Mouse (Mus musculus) spleen, adult 2 months (tissue): Measurements from ENCODE around the gene Gm17660. TPM values are rescaled to one million over a fixed set of nuclear protein-coding genes. Genes with fewer than 3 reads are reported as not detected.
A peak's percentile ranks its signal among the peaks of the same experiment; 100 is the strongest.

Experiments used
- DNase-seq, 2 experiments: peaks; one replicate each; pipeline versions ENCODE4 v3.0.0 to v3.0.0-alpha.2; 2012 to 2021; ENCODE audit warnings: low spot score in 2 of 2, low read depth in 1 of 2
- H3K27ac ChIP-seq: fragments of 200-500 bp; 2 replicates; pipeline ENCODE4 v1.5.1; 2012; ENCODE audit warnings: low read length, inconsistent platforms; ENCODE audit not compliant: insufficient read depth
- H3K27me3 ChIP-seq: fragments of 200-500 bp; 2 replicates; pipeline ENCODE4 v1.6.1; 2012; ENCODE audit warnings: mild to moderate bottlenecking, moderate library complexity, low read length, inconsistent platforms; ENCODE audit not compliant: control insufficient read depth, insufficient read depth
- H3K36me3 ChIP-seq: fragments of 200-500 bp; 2 replicates; pipeline ENCODE4 v1.6.1; 2012; ENCODE audit warnings: mild to moderate bottlenecking, low read length, inconsistent platforms; ENCODE audit not compliant: control insufficient read depth, insufficient read depth
- H3K4me1 ChIP-seq: fragments of 200-500 bp; 2 replicates; pipeline ENCODE4 v1.6.1; 2011; ENCODE audit warnings: inconsistent platforms; ENCODE audit not compliant: control insufficient read depth, insufficient read depth, insufficient read length
- H3K4me3 ChIP-seq: fragments of 200-500 bp; 2 replicates; pipeline ENCODE4 v1.5.1; 2011; ENCODE audit warnings: mild to moderate bottlenecking, inconsistent platforms; ENCODE audit not compliant: insufficient read depth, insufficient read length; ENCODE audit errors: extremely low read depth
- CTCF ChIP-seq: fragments of 200-500 bp; IDR thresholded peaks from 2 replicates; pipeline ENCODE4 v1.5.1; 2011; ENCODE audit warnings: mild to moderate bottlenecking, inconsistent platforms; ENCODE audit not compliant: insufficient read depth, insufficient read length, insufficient replicate concordance; ENCODE audit errors: extremely low read depth
- POLR2A ChIP-seq: fragments of 200-500 bp; IDR thresholded peaks from 2 replicates; pipeline ENCODE4 v1.6.1; 2011; ENCODE audit warnings: low read depth, low read length, inconsistent platforms
- WGBS: fragments of 180-500 bp; shearing (Covaris S2); methylation state at CpG from one replicate; pipeline ENCODE4 v1.1.7; 2018; 5-methylcytosine and 5-hydroxymethylcytosine counted together
- polyA plus RNA-seq: library from polyadenylated mRNA; depleted of rRNA; stranded (reverse); fragments of >200 nt; gene quantifications from 2 replicates; pipeline ENCODE4 v1.2.3, GENCODE M21; 2012

Gm17660 gene
- polyA plus RNA-seq, 1 experiment, result not detected

GRCm38 (mm10) chr5:104080736-104081135 is 3.3 kb upstream of the Gm17660 start:
- H3K27ac ChIP-seq, result no peak overlapping the region
- DNase-seq, result no peak
- no peaks in the 10 kb centered on the region for H3K27me3 ChIP-seq
- WGBS, result 71% methylated on average over 6 of the region's 6 CpGs
- H3K36me3 ChIP-seq, result no peaks in the 10 kb centered on the region
- H3K4me1 ChIP-seq, result no peaks in the 10 kb centered on the region
- no peak overlapping the region for H3K4me3 ChIP-seq
- TF ChIP-seq CTCF (no peak), POLR2A (no peak)

GRCm38 (mm10) chr5:104076361-104076760 is 1.0 kb downstream of the Gm17660 start:
- WGBS, result 42% methylated on average over 10 of the region's 10 CpGs
- Histone ChIP-seq H3K27me3 (no peaks in the 10 kb centered on the region), H3K36me3 (no peaks in the 10 kb centered on the region), H3K27ac (no peak overlapping the region), H3K4me1 (no peaks in the 10 kb centered on the region), H3K4me3 (no peak overlapping the region)
- TF ChIP-seq CTCF, result no peak
- TF ChIP-seq POLR2A, result no peak
- no peak for DNase-seq

GRCm38 (mm10) chr5:104074388-104074787 is 3.0 kb downstream of the Gm17660 start:
- Histone ChIP-seq H3K36me3 (no peaks in the 10 kb centered on the region), H3K4me3 (no peak overlapping the region), H3K27me3 (no peaks in the 10 kb centered on the region), H3K27ac (no peak overlapping the region), H3K4me1 (no peaks in the 10 kb centered on the region)
- peak; percentile 82 for TF ChIP-seq CTCF
- TF ChIP-seq POLR2A, result no peak
- 23% methylated on average over 12 of the region's 12 CpGs for WGBS
- peak in 1 of 2 experiments; percentile 38 for DNase-seq

GRCm38 (mm10) chr5:104073602-104074001 is 3.8 kb downstream of the Gm17660 start:
- 92% methylated on average over 5 of the region's 5 CpGs for WGBS
- TF ChIP-seq CTCF (no peak), POLR2A (no peak)
- H3K36me3 ChIP-seq, result no peaks in the 10 kb centered on the region
- H3K27me3 ChIP-seq, result no peaks in the 10 kb centered on the region
- H3K27ac ChIP-seq, result no peak overlapping the region
- DNase-seq, result no peak
- no peaks in the 10 kb centered on the region for H3K4me1 ChIP-seq
- no peak overlapping the region for H3K4me3 ChIP-seq

GRCm38 (mm10) chr5:104072272-104072886 is 5.0 kb downstream of the Gm17660 start:
- H3K27ac ChIP-seq, result no peak overlapping the region
- no peaks in the 10 kb centered on the region for H3K27me3 ChIP-seq
- no peak overlapping the region for H3K4me3 ChIP-seq
- TF ChIP-seq POLR2A (no peak), CTCF (no peak)
- DNase-seq, result no peak
- 57% methylated on average over 7 of the region's 8 CpGs for WGBS
- H3K36me3 ChIP-seq, result no peaks in the 10 kb centered on the region
- no peaks in the 10 kb centered on the region for H3K4me1 ChIP-seq

DNA sequence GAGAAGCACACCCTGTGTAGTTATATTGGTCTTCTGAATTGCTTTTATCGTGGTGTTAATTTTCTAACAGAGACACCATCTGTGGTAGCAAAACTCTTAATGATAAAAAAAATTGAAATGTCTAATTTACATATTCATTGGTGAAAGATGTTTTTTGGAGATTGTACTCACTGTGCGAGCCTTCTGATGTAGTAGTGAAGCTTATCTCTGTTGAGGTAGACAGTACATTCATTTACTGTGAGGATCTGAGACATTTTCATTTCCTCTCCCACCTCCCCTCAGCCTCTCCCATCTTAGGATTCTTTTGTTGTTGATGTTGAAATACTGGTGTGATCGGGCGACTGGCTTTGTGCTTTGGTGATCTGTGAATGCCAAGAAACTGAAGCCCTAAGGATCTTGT is 6.4 kb downstream of the Gm17660 start:
- WGBS, result 76% methylated on average over 4 of the region's 4 CpGs
- H3K4me1 ChIP-seq, result no peaks in the 10 kb centered on the region
- no peaks in the 10 kb centered on the region for H3K36me3 ChIP-seq
- no peak for DNase-seq
- no peak overlapping the region for H3K4me3 ChIP-seq
- no peak for TF ChIP-seq CTCF
- no peak for TF ChIP-seq POLR2A
- no peak overlapping the region for H3K27ac ChIP-seq
- no peaks in the 10 kb centered on the region for H3K27me3 ChIP-seq

- Histone ChIP-seq H3K4me1 (no peaks in the 10 kb centered on the region), H3K27me3 (no peaks in the 10 kb centered on the region), H3K4me3 (no peak overlapping the region), H3K36me3 (peaks cover 4% of the 10 kb centered on the region), H3K27ac (no peak overlapping the region)
- WGBS, result 88% methylated on average over 7 of the region's 7 CpGs
- peak; percentile 29; the same call in 1 of the 2 replicates for TF ChIP-seq CTCF
- TF ChIP-seq POLR2A, result no peak
- DNase-seq, result no peak
Observed at GRCm38 (mm10) chr5:104068751-104069150, 8.7 kb downstream of the Gm17660 start.
